Mouse (Mus musculus): ENCODE data around the gene Rabl6.
A peak's percentile ranks its signal among the peaks of the same experiment; 100 is the strongest.
"Not testable (repeated sequence)": the region's sequence is repeated elsewhere in the genome, so short reads cannot be mapped to it uniquely, and the experiment has no call there.

Rabl6 gene

DNA sequence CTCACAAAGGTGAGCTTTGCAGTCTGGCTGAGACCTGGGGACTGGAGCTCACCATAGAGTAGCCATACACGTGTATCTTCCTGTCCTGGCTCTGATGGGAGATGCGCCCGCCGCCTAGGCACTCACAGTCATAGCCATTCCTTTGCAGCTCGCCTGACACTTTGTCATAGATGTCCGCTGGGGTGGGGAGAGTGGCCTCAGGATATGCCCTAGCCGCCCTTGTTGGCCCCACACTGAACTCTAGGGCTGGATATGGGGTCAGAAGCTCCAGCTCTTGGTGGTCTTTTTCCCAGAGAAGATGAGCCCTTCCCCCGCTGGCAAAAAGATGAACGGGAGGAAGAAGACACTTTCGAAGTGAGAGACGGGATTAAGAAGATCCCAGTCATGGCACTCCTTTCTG is 34.2 kb downstream of the Rabl6 start:
- peak in 1 of 2 experiments; percentile 45 for DNase-seq

DNA sequence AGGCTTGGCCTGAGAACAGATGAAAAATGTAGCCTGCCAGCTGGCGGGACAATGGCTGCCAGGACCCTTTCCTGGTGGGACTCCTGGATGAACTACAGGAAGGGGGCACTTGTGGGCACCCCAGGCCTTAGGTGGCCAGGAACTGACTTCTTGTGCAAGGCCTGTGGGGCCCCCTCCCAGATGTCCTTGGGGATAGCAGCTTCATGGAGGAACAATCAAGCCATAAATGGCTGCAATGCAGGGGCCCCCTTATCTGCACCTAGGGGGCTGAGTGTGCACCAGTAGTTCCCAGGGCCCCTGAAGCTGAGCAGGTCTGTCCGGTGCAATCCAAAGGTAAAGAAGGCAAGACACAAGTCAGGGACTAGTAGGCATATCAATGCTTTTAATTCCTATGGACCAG is 35.3 kb downstream of the Rabl6 start:
- peak; percentile 21 to 35 for DNase-seq

DNA sequence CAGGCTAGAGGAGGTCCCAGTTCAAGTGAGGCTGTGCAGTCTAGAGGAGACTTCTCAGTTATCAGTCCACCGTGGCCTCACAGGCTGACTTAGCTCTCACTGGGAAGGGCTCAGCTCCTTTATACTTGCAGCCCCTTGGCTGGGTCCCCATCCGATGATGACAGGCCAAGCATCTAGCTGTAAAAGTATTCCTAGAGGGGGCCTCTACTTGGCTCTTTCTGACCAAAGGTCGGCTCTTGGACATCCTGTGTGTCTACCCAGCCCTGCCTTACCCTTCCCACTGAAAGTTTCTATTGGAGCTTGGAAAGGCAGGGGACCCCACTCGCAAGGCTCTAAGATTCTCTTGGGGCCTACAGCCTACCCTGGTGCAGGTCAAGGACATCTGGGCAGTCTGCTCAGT is 37.1 kb downstream of the Rabl6 start:
- DNase-seq = no peak

DNA sequence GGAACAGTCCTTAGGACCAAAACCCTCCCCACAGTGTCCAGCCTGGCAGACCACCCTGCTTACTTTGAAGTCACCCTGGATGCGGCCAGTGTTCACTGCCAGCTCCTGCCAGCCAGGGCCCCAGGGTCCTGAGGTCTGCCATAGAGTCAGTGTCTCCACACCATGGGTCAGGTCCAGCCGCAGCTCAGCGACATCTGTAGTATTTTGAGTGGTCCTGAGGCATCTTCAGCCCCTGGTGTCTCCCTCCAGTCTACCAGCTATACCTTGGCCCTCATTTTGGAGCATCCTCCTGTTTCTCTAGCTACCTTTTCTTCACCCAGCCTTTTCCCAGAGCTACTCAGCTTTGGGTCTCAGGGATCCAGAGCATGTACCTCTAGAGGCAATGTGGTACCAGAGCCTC is 39.0 kb downstream of the Rabl6 start:
- no peak for DNase-seq

DNA sequence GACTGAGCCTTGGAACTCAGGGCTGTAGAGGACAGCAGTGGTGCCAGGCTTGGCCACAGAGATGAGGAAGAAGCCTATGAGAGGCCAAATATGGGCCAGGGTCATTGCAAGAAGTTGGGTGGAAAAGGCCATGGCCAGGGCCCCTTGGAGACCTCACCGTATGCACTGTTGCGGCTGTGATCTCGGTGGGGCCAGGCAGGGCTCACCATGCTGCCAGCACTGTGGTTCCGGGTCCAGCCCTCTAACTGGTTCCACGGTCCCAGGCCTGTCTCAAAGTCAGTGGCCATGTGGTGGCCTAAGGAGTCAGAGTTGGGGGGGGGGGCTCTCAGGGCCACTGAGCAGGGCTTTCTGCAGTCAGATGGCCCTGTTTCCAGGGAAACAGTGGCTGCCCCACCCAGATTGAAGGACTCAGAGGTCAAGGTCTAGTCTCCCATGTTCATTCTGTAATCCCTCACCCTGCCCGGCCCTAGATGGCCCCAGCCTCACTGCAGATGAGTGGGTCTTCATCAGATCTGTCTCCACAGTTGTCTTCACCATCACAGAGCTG is 39.8 kb downstream of the Rabl6 start:
- DNase-seq = peak in 1 of 2 experiments; percentile 12

DNA sequence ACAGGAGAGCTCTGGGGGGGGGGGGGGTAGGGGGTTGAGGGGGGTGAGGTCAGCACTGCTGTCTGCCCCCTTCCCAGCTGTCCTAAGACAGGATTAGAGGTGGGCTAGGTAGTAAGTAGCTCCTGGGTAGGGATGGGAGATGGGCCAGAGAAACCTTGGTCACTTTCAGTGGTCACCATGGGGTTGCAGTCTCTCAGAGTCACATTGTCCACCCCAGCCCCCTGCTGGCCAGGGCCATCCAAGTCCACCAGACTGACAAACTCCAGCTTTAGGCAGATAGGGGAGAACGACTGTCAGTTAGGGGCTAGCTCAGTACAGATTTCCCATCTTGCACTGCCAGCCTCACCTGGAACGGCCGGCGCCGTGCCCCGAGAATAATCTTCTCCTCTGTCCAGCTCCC is 41.8 kb downstream of the Rabl6 start:
- DNase-seq = peak; percentile 30 to 45

DNA sequence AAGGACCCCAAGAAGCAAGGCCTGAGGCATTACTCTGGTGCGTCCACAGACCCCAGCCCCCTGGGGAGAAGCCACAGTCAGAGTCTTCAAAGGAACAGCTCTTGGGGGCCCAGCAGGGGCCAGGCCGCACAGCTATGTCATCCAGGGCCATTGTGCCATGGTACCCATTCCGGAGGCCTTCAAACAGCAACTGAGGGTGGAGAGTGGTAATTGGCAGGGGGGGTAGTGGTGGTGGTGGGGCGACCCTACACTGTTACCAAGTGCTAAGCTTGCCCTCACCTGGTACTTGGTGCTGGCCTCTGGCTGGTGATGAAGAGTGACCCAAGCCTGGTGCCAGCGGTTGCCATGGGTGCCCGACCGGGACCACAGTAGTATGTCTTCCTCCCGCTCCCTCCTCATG is 42.6 kb downstream of the Rabl6 start:
- peak; percentile 19 to 44 for DNase-seq

DNA sequence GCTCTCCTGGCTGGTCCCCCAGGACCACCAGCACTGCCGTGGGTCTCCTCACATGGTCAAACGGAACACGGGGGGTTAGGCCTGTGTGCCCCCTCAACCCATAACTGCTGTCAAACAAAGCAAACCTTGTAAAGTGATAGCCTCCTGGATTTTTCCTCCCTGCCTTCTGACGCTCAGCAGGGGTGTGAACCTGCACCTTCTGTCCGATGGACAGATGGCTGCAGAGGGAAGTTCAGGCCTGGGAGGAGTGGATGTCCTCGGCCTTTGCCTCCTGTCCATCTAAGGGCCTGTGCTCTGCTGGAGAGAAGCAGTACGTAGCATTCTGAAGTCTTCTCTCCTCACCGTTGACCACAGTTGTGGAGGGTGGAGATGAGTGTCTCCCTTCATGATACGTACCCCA is 46.4 kb downstream of the Rabl6 start:
- peak; percentile 86 to 89 for DNase-seq

DNA sequence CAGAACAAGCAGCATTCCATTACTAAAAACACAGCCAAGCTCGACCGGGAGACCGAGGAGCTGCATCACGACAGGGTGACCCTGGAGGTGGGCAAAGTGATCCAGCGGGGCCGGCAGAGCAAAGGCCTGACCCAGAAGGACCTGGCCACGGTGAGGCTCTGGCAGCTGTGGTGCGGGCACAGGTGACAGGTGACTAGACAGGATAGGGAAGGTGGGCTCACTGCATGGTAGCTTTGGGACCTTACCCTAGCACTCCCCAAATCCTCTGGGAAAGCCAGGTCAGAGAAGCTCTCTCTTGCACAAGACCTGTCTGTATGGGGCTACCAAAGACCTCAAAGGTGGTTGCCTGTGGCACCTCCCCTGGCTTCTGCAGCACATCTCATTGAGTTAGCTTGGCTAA is 47.8 kb downstream of the Rabl6 start:
- peak; percentile 27 to 31 for DNase-seq

DNA sequence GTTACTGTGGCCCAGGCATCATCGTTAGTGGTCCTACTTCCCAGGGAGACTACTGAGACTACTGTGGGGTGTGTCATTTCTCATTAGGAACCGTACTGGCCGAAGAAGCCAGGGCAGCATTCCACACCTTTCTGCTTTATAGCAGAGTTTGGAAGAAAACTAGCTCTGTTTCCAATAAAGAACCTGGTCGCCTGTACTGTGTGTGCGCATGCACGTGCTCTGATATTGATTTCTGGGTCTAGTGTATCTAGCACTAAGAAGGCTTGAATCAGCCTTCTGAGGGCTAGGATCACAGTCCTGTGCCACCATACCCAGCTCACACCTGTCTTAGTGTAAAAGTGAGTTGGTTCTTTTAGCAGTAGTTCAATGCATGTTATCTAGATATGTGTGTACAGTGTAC is 49.5 kb downstream of the Rabl6 start:
- no peak for DNase-seq

GRCm38 (mm10) chr2:25557964-25558360 is 50.4 kb downstream of the Rabl6 start:
- no peak for DNase-seq

- peak; percentile 96 to 97 for DNase-seq
These were observed 50.9 kb downstream of the Rabl6 start, which contains the start of gene Edf1 for GRCm38 (mm10) chr2:25557221-25557963. Gene Edf1, plus strand, starts transcription at chr2:25557847.

GRCm38 (mm10) chr2:25556296-25556695 is 52.0 kb downstream of the Rabl6 start:
- DNase-seq = no peak

DNA sequence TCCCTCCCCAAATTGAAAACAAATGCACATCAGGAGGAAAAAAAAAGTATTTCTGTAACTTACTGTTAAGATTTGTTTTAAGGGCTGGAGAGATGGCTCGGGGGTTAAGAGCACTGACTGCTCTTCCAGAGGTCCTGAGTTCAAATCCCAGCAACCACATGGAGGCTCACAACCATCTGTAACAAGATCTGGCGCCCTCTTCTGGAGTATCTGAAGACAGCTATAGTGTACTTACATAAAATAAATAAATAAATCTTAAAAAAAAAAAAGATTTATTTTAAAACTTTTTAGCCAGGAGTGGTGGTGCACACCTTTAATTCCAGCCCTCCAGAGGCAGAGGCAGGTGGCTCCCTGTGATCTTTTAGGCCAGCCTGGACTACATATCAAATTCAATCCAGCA is 52.8 kb downstream of the Rabl6 start:
- not testable (repeated sequence) for DNase-seq

DNA sequence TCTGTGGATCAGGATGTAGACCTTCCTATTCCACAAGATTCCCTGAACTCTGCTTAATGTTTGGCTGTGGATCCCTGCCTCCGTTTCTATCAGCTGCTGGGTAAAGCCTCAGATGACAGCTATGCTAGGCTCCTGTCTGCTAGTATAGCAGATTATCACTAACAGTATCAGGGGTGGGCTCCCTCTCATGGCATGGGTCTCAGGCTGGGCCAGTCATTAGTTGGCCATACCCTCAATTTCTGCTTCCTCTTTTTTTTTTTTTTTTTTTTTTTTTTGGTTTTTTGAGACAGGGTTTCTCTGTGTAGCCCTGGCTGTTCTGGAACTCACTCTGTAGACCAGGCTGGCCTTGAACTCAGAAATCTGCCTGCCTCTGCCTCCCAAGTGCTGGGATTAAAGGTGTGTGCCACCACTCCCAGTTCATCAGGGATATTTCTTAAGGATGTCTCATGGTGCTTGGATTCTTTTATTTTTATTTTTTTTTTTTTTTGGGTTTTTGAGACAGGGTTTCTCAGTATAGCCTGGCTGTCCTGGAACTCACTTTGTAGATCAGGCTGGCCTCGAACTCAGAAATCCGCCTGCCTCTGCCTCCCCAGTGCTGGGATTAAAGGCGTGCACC is 55.0 kb downstream of the Rabl6 start:
- DNase-seq = not testable (repeated sequence)

GRCm38 (mm10) chr2:25551186-25551585 is 57.1 kb downstream of the Rabl6 start:
- peak; percentile 72 to 81 for DNase-seq

- DNase-seq = no peak
These were observed 59.0 kb downstream of the Rabl6 start for GRCm38 (mm10) chr2:25549021-25549991.

- DNase-seq = peak; percentile 98 to 99
These were observed 61.4 kb downstream of the Rabl6 start, which contains the start of gene Traf2 for GRCm38 (mm10) chr2:25546811-25547491. Gene Traf2, minus strand, starts transcription at chr2:25546940.

DNA sequence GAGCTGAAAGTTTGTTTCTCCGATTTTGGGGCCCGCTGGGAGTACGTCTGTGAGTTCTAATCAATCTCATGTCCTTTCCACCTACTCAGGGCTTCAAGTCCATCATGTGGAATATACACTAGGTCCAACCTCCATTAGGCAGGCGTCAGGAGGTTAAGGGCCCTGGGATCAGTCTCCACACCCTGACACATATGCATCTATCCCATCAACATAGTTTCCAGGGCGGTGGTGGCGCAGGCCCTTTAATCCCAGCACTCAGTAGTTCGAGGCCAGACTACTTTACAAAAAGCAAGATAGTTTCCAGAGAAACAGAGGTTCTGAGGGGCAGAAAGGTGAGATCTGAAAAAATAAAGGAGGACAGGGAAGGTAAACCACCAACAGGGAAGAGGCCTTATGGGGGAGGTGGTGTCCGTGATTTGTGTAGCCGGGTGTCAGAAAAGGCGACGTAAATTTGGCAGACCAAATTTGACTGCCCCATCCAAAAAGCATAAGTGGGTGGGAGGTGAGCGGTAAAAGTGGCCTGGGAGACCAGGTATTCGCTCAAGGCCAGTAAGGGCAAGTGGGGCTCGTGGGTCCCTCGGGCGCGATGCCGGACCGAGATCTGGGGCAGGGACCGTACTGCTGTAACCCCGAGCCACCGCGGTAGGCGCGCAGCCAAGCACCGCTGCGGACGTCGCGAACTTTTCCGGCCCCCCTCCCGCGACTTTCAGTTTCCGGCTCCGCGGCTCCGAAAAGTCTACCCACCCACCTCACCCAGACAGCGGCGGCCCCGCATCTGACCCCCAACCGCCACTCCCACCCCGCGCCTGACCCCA is 62.1 kb downstream of the Rabl6 start:
- DNase-seq = no peak

- DNase-seq = no peak
These were observed 66.5 kb downstream of the Rabl6 start for GRCm38 (mm10) chr2:25541644-25542367.

GRCm38 (mm10) chr2:25540541-25540948 is 67.8 kb downstream of the Rabl6 start:
- no peak for DNase-seq
